In the genomic region with DNA sequence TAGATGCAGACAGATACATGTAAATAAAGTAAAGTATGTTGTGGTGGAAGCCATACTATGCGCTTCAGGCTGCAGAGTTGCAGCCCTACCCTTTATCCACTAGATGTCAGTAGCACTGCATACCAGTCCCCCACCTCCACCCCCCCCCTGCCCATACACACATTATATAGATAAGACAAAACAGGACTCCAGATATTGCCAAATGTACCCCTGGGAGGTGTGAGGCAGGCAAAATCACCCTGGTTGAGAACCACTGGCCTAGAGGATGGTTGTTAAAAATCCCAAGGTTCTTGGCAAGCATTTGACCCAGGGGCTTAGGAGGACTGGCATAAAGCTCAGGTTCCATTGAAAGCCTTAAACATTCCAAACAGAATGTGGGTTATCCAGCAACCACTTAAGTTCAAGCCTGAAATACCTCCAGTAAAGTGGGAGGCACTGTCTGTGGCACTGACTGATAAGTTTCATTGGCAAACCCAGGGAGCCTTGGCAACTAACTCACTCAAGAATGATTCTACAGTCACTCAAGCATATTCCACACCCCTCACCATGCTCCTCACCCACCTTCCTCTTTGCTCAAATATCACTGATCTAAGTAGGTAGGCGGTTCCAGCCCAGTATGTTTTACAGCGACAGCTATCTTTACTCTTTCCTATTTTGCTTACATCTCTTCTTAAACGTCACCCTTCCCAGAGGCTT, we compare ENCODE assay signal across 8 mouse cellular contexts. TPM values are rescaled to one million over a fixed set of nuclear protein-coding genes. Genes with fewer than 3 reads are reported as not detected.
A peak's percentile ranks its signal among the peaks of the same experiment; 100 is the strongest.
DNase-seq lines count a peak whose midpoint lies in the region; ATAC-seq lines count a peak whose summit lies in the region.

No protein-coding gene starts in this region.

- peak overlapping the region; percentile 83 for H3K4me3 ChIP-seq in brown adipose tissue, adult 24 weeks (ENCODE audit: insufficient read depth, low read depth, low read length)
- peak overlapping the region; percentile 84 for H3K4me3 ChIP-seq in forebrain, embryonic 13.5 days
- peak overlapping the region; percentile 90 for H3K4me3 ChIP-seq in neural tube, embryonic 13.5 days

- H3K27ac ChIP-seq in brown adipose tissue, adult 24 weeks (replicated peaks; ENCODE audit: low read depth, low read length), result no peak overlapping the region
- H3K27ac ChIP-seq in forebrain, embryonic 13.5 days, result no peak overlapping the region
- H3K27ac ChIP-seq in neural tube, embryonic 13.5 days (replicated peaks), result peak overlapping the region; percentile 86

- H3K36me3 ChIP-seq in forebrain, embryonic 13.5 days (ENCODE audit: poor library complexity, severe bottlenecking), result peaks cover 18% of the 10 kb centered on the region
- H3K36me3 ChIP-seq in neural tube, embryonic 13.5 days, result peaks cover 14% of the 10 kb centered on the region

- peak overlapping the region; percentile 83 for H3K9ac ChIP-seq in forebrain, embryonic 13.5 days
- H3K9ac ChIP-seq in neural tube, embryonic 13.5 days, result peak overlapping the region; percentile 90

- no peak for ATAC-seq in forebrain, embryonic 13.5 days
- peak; percentile 38 for ATAC-seq in inflammation-experienced regulatory T-cells, adult 6 months
- no peak for ATAC-seq in neural tube, embryonic 13.5 days (ENCODE audit: low read depth)

- H3K4me2 ChIP-seq in forebrain, embryonic 13.5 days, result peak overlapping the region; percentile 81
- H3K4me2 ChIP-seq in neural tube, embryonic 13.5 days, result peak overlapping the region; percentile 84

- peak; percentile 57 for DNase-seq in kidney, adult 18-20 months
- no peak for DNase-seq in kidney, adult 11 months
- peak; percentile 46 to 59 for DNase-seq in lung, adult 18-20 months
- no peak for DNase-seq in adrenal gland, postnatal 25 days

- H3K4me1 ChIP-seq in brown adipose tissue, adult 24 weeks (ENCODE audit: control insufficient read depth, insufficient read depth, insufficient read length, low read length), result 0 out of 2 replicates have a peak, but pooled peaks cover 2% of the 10 kb centered on the region
- peaks cover 34% of the 10 kb centered on the region for H3K4me1 ChIP-seq in forebrain, embryonic 13.5 days
- peaks cover 43% of the 10 kb centered on the region for H3K4me1 ChIP-seq in neural tube, embryonic 13.5 days (replicated peaks)

- 13% methylated on average over 4 of the region's 4 CpGs for WGBS in forebrain, embryonic 13.5 days
- 15% methylated on average over 4 of the region's 4 CpGs for WGBS in neural tube, embryonic 13.5 days

- no peaks in the 10 kb centered on the region for H3K27me3 ChIP-seq in forebrain, embryonic 13.5 days
- H3K27me3 ChIP-seq in neural tube, embryonic 13.5 days, result no peaks in the 10 kb centered on the region

- no peaks in the 10 kb centered on the region for H3K9me3 ChIP-seq in forebrain, embryonic 13.5 days (replicated peaks)
- H3K9me3 ChIP-seq in neural tube, embryonic 13.5 days, result no peaks in the 10 kb centered on the region

RNA-seq across cellular contexts. Expression of a gene that starts 1.2 kb away (rescaled TPM):
- polyA plus RNA-seq in brown adipose tissue, adult 24 weeks (2012; ENCODE audit: insufficient read depth, insufficient read length, missing spikeins), result 23.0 and 27.9 TPM in 2 replicates
- polyA plus RNA-seq in forebrain, embryonic 13.5 days (2015; fragmentation: Nextera tagmentation; extraction: Ambion mirVana), result 113 and 119 TPM in 2 replicates
- 10 to 100 TPM; 31.9 to 78.6 (median 57.6) TPM for polyA plus RNA-seq in inflammation-experienced regulatory T-cells, adult 6 months (2017; shearing (Covaris generic))
- polyA plus RNA-seq in neural tube, embryonic 13.5 days (2015; fragmentation: Nextera tagmentation; extraction: Ambion mirVana), result 153 and 154 TPM in 2 replicates
- 163 and 192 TPM in 2 replicates for total RNA-seq in adrenal gland, postnatal 25 days (2021)

RNA-seq across cellular contexts. Expression of a gene that starts 28.1 kb away (rescaled TPM):
- 20.9 and 26.8 TPM in 2 replicates for polyA plus RNA-seq in brown adipose tissue, adult 24 weeks (2012; ENCODE audit: insufficient read depth, insufficient read length, missing spikeins)
- 112 and 114 TPM in 2 replicates for polyA plus RNA-seq in forebrain, embryonic 13.5 days (2015; fragmentation: Nextera tagmentation; extraction: Ambion mirVana)
- polyA plus RNA-seq in inflammation-experienced regulatory T-cells, adult 6 months (2017; shearing (Covaris generic)), result 100 to 1,000 TPM; 122 to 190 (median 146) TPM
- 95.9 and 104 TPM in 2 replicates for polyA plus RNA-seq in neural tube, embryonic 13.5 days (2015; fragmentation: Nextera tagmentation; extraction: Ambion mirVana)
- total RNA-seq in adrenal gland, postnatal 25 days (2021), result 85.2 and 89.0 TPM in 2 replicates

RNA-seq across cellular contexts. Expression of a gene that starts 40.1 kb away (rescaled TPM):
- 10.3 and 14.1 TPM in 2 replicates for polyA plus RNA-seq in brown adipose tissue, adult 24 weeks (2012; ENCODE audit: insufficient read depth, insufficient read length, missing spikeins)
- polyA plus RNA-seq in forebrain, embryonic 13.5 days (2015; fragmentation: Nextera tagmentation; extraction: Ambion mirVana), result 26.6 and 27.7 TPM in 2 replicates
- 10 to 100 TPM in 2 of 3 experiments, 1 to 10 TPM in 1; 9.5 to 14.6 (median 11.6) TPM for polyA plus RNA-seq in inflammation-experienced regulatory T-cells, adult 6 months (2017; shearing (Covaris generic))
- 33.2 and 39.8 TPM in 2 replicates for polyA plus RNA-seq in neural tube, embryonic 13.5 days (2015; fragmentation: Nextera tagmentation; extraction: Ambion mirVana)
- 55.4 and 58.3 TPM in 2 replicates for total RNA-seq in adrenal gland, postnatal 25 days (2021)

RNA-seq across cellular contexts. Expression of a gene that starts 54.2 kb away (rescaled TPM):
- polyA plus RNA-seq in brown adipose tissue, adult 24 weeks (2012; ENCODE audit: insufficient read depth, insufficient read length, missing spikeins), result 1.9 TPM in 1 of 2 replicates, not detected in the other
- polyA plus RNA-seq in forebrain, embryonic 13.5 days (2015; fragmentation: Nextera tagmentation; extraction: Ambion mirVana), result 0.26 and 0.32 TPM in 2 replicates
- 100 to 1,000 TPM; 109 to 139 (median 109) TPM for polyA plus RNA-seq in inflammation-experienced regulatory T-cells, adult 6 months (2017; shearing (Covaris generic))
- 0.54 and 0.71 TPM in 2 replicates for polyA plus RNA-seq in neural tube, embryonic 13.5 days (2015; fragmentation: Nextera tagmentation; extraction: Ambion mirVana)
- 0.57 and 1.2 TPM in 2 replicates for total RNA-seq in adrenal gland, postnatal 25 days (2021)

Comparison
In these comparisons a context has a peak if more than half of its experiments do, and no peak if none do; other contexts are left out.
1. DNase-seq: peak in kidney, adult 18-20 months (single experiment) and lung, adult 18-20 months (2 of 2); none in kidney, adult 11 months (single experiment) and adrenal gland, postnatal 25 days (single experiment).
2. Peak in every context shown above with its lines, with median percentiles within 50 percentile points of each other: H3K4me3 ChIP-seq.